Mouse (Mus musculus): ENCODE measurements around the gene Ppm1h. TPM values are rescaled to one million over a fixed set of nuclear protein-coding genes. Genes with fewer than 3 reads are reported as not detected.

Ppm1h gene
- polyA plus RNA-seq, 1 experiment from 2014 or later, result 11.5 TPM

- H3K27ac ChIP-seq (ENCODE audit: low read length), result no peak overlapping the region
- no peaks in the 10 kb centered on the region for H3K9me3 ChIP-seq (ENCODE audit: control insufficient read depth, low read depth, low read length)
- H3K36me3 ChIP-seq (ENCODE audit: control insufficient read depth, insufficient read depth, low read length), result no peaks in the 10 kb centered on the region
- no peak overlapping the region for H3K4me2 ChIP-seq (replicated peaks; ENCODE audit: low read depth, low read length)
- no peaks in the 10 kb centered on the region for H3K4me1 ChIP-seq (ENCODE audit: control insufficient read depth, insufficient read depth, low read length)
- ATAC-seq (ENCODE audit: insufficient number of reproducible peaks, insufficient read depth, low FRiP score, low read depth), result no peak
- 84% methylated on average over 2 of the region's 2 CpGs for WGBS
- no peak overlapping the region for H3K4me3 ChIP-seq (ENCODE audit: low read depth, low read length)
- no peaks in the 10 kb centered on the region for H3K27me3 ChIP-seq (ENCODE audit: control insufficient read depth, insufficient read depth, low read length)
- H3K9ac ChIP-seq (replicated peaks; ENCODE audit: low read depth, low read length), result no peak overlapping the region
Measured at GRCm38 (mm10) chr10:122671253-122671652, 7.3 kb upstream of the Ppm1h start.

GRCm38 (mm10) chr10:122672044-122672443, 6.5 kb upstream of the Ppm1h start:
- H3K27ac ChIP-seq (ENCODE audit: low read length), result no peak overlapping the region
- no peaks in the 10 kb centered on the region for H3K4me1 ChIP-seq (ENCODE audit: control insufficient read depth, insufficient read depth, low read length)
- 95% methylated on average over 4 of the region's 4 CpGs for WGBS
- ATAC-seq (ENCODE audit: insufficient number of reproducible peaks, insufficient read depth, low FRiP score, low read depth), result no peak
- H3K36me3 ChIP-seq (ENCODE audit: control insufficient read depth, insufficient read depth, low read length), result no peaks in the 10 kb centered on the region
- no peak overlapping the region for H3K4me2 ChIP-seq (replicated peaks; ENCODE audit: low read depth, low read length)
- no peak overlapping the region for H3K4me3 ChIP-seq (ENCODE audit: low read depth, low read length)
- H3K27me3 ChIP-seq (ENCODE audit: control insufficient read depth, insufficient read depth, low read length), result no peaks in the 10 kb centered on the region
- no peaks in the 10 kb centered on the region for H3K9me3 ChIP-seq (ENCODE audit: control insufficient read depth, low read depth, low read length)
- no peak overlapping the region for H3K9ac ChIP-seq (replicated peaks; ENCODE audit: low read depth, low read length)

GRCm38 (mm10) chr10:122679437-122680045, 979 bp downstream of the Ppm1h start:
- H3K4me2 ChIP-seq (replicated peaks; ENCODE audit: low read depth, low read length), result peak overlapping the region; percentile 95
- H3K9ac ChIP-seq (replicated peaks; ENCODE audit: low read depth, low read length), result peak overlapping the region; percentile 65
- WGBS, result 1% methylated on average over 33 of the region's 33 CpGs
- peak overlapping the region; percentile 79 for H3K4me3 ChIP-seq (ENCODE audit: low read depth, low read length)
- ATAC-seq (ENCODE audit: insufficient number of reproducible peaks, insufficient read depth, low FRiP score, low read depth), result no peak
- peak overlapping the region; percentile 72; the same call in 1 of the 2 replicates for H3K27ac ChIP-seq (ENCODE audit: low read length)
- H3K36me3 ChIP-seq (ENCODE audit: control insufficient read depth, insufficient read depth, low read length), result no peaks in the 10 kb centered on the region
- H3K27me3 ChIP-seq (ENCODE audit: control insufficient read depth, insufficient read depth, low read length), result no peaks in the 10 kb centered on the region
- H3K9me3 ChIP-seq (ENCODE audit: control insufficient read depth, low read depth, low read length), result no peaks in the 10 kb centered on the region
- H3K4me1 ChIP-seq (ENCODE audit: control insufficient read depth, insufficient read depth, low read length), result 0 out of 2 replicates have a peak, but pooled peaks cover 2% of the 10 kb centered on the region

GRCm38 (mm10) chr10:122680387-122681084, 2.0 kb downstream of the Ppm1h start:
- peak overlapping the region; percentile 65; the same call in 1 of the 2 replicates for H3K9ac ChIP-seq (replicated peaks; ENCODE audit: low read depth, low read length)

GRCm38 (mm10) chr10:122681085-122681408, 2.5 kb downstream of the Ppm1h start:
- H3K27ac ChIP-seq (ENCODE audit: low read length), result no peak overlapping the region

More at GRCm38 (mm10) chr10:122680387-122681084, 2.0 kb downstream of the Ppm1h start:
- WGBS, result 7% methylated on average over 19 of the region's 19 CpGs
- no peaks in the 10 kb centered on the region for H3K9me3 ChIP-seq (ENCODE audit: control insufficient read depth, low read depth, low read length)
- H3K27me3 ChIP-seq (ENCODE audit: control insufficient read depth, insufficient read depth, low read length), result no peaks in the 10 kb centered on the region
- 0 out of 2 replicates have a peak, but pooled peaks cover 2% of the 10 kb centered on the region for H3K4me1 ChIP-seq (ENCODE audit: control insufficient read depth, insufficient read depth, low read length)
- H3K36me3 ChIP-seq (ENCODE audit: control insufficient read depth, insufficient read depth, low read length), result no peaks in the 10 kb centered on the region
- H3K27ac ChIP-seq (ENCODE audit: low read length), result no peak overlapping the region
- no peak for ATAC-seq (ENCODE audit: insufficient number of reproducible peaks, insufficient read depth, low FRiP score, low read depth)
- peak overlapping the region; percentile 79 for H3K4me3 ChIP-seq (ENCODE audit: low read depth, low read length)
- peak overlapping the region; percentile 95 for H3K4me2 ChIP-seq (replicated peaks; ENCODE audit: low read depth, low read length)

GRCm38 (mm10) chr10:122683819-122684330, 5.3 kb downstream of the Ppm1h start:
- ATAC-seq (ENCODE audit: insufficient number of reproducible peaks, insufficient read depth, low FRiP score, low read depth), result no peak
- H3K27ac ChIP-seq (ENCODE audit: low read length), result no peak overlapping the region
- 78% methylated on average over 5 of the region's 5 CpGs for WGBS

More at GRCm38 (mm10) chr10:122681085-122681408, 2.5 kb downstream of the Ppm1h start:
- Histone ChIP-seq H3K4me2 (replicated peaks; ENCODE audit: low read depth, low read length) (no peak overlapping the region), H3K4me3 (ENCODE audit: low read depth, low read length) (no peak overlapping the region), H3K4me1 (ENCODE audit: control insufficient read depth, insufficient read depth, low read length) (0 out of 2 replicates have a peak, but pooled peaks cover 2% of the 10 kb centered on the region), H3K9me3 (ENCODE audit: control insufficient read depth, low read depth, low read length) (no peaks in the 10 kb centered on the region), H3K27me3 (ENCODE audit: control insufficient read depth, insufficient read depth, low read length) (no peaks in the 10 kb centered on the region), H3K36me3 (ENCODE audit: control insufficient read depth, insufficient read depth, low read length) (no peaks in the 10 kb centered on the region), H3K9ac (replicated peaks; ENCODE audit: low read depth, low read length) (no peak overlapping the region)
- no peak for ATAC-seq (ENCODE audit: insufficient number of reproducible peaks, insufficient read depth, low FRiP score, low read depth)
- WGBS, result 46% methylated on average over 4 of the region's 4 CpGs

GRCm38 (mm10) chr10:122685297-122685696, 6.7 kb downstream of the Ppm1h start:
- 24% methylated on average over 1 of the region's 1 CpGs for WGBS
- no peak overlapping the region for H3K4me3 ChIP-seq (ENCODE audit: low read depth, low read length)
- H3K36me3 ChIP-seq (ENCODE audit: control insufficient read depth, insufficient read depth, low read length), result no peaks in the 10 kb centered on the region
- H3K27me3 ChIP-seq (ENCODE audit: control insufficient read depth, insufficient read depth, low read length), result no peaks in the 10 kb centered on the region
- no peak for ATAC-seq (ENCODE audit: insufficient number of reproducible peaks, insufficient read depth, low FRiP score, low read depth)
- no peak overlapping the region for H3K27ac ChIP-seq (ENCODE audit: low read length)
- H3K9me3 ChIP-seq (ENCODE audit: control insufficient read depth, low read depth, low read length), result no peaks in the 10 kb centered on the region
- H3K4me1 ChIP-seq (ENCODE audit: control insufficient read depth, insufficient read depth, low read length), result 0 out of 2 replicates have a peak, but pooled peaks cover under 1% of the 10 kb centered on the region
- H3K9ac ChIP-seq (replicated peaks; ENCODE audit: low read depth, low read length), result no peak overlapping the region
- no peak overlapping the region for H3K4me2 ChIP-seq (replicated peaks; ENCODE audit: low read depth, low read length)

More at GRCm38 (mm10) chr10:122683819-122684330, 5.3 kb downstream of the Ppm1h start:
- H3K4me3 ChIP-seq (ENCODE audit: low read depth, low read length), result no peak overlapping the region
- H3K4me1 ChIP-seq (ENCODE audit: control insufficient read depth, insufficient read depth, low read length), result 0 out of 2 replicates have a peak, but pooled peaks cover 2% of the 10 kb centered on the region
- no peaks in the 10 kb centered on the region for H3K27me3 ChIP-seq (ENCODE audit: control insufficient read depth, insufficient read depth, low read length)
- H3K36me3 ChIP-seq (ENCODE audit: control insufficient read depth, insufficient read depth, low read length), result no peaks in the 10 kb centered on the region
- H3K9ac ChIP-seq (replicated peaks; ENCODE audit: low read depth, low read length), result no peak overlapping the region
- no peaks in the 10 kb centered on the region for H3K9me3 ChIP-seq (ENCODE audit: control insufficient read depth, low read depth, low read length)
- H3K4me2 ChIP-seq (replicated peaks; ENCODE audit: low read depth, low read length), result no peak overlapping the region

- ATAC-seq (ENCODE audit: insufficient number of reproducible peaks, insufficient read depth, low FRiP score, low read depth), result no peak
- Histone ChIP-seq H3K27ac (ENCODE audit: low read length) (no peak overlapping the region), H3K27me3 (ENCODE audit: control insufficient read depth, insufficient read depth, low read length) (no peaks in the 10 kb centered on the region), H3K36me3 (ENCODE audit: control insufficient read depth, insufficient read depth, low read length) (no peaks in the 10 kb centered on the region), H3K4me1 (ENCODE audit: control insufficient read depth, insufficient read depth, low read length) (no peaks in the 10 kb centered on the region), H3K4me2 (replicated peaks; ENCODE audit: low read depth, low read length) (no peak overlapping the region), H3K9me3 (ENCODE audit: control insufficient read depth, low read depth, low read length) (no peaks in the 10 kb centered on the region), H3K4me3 (ENCODE audit: low read depth, low read length) (no peak overlapping the region), H3K9ac (replicated peaks; ENCODE audit: low read depth, low read length) (no peak overlapping the region)
- WGBS, result 89% methylated on average over 19 of the region's 19 CpGs
Measured at GRCm38 (mm10) chr10:122685836-122686531, 7.4 kb downstream of the Ppm1h start.
